Mouse (Mus musculus) right cerebral cortex, postnatal 10 days (tissue): ENCODE measurements around the gene Mpv17l.
A peak's percentile ranks its signal among the peaks of the same experiment; 100 is the strongest.
"Not testable (repeated sequence)": the region's sequence is repeated elsewhere in the genome, so short reads cannot be mapped to it uniquely, and the experiment has no call there.

ENCODE experiments used
- DNase-seq, 2 experiments: peaks; one replicate each; pipeline ENCODE4 v3.0.0; 2021; ENCODE audit warnings: low spot score in 2 of 2

Gene Mpv17l

GRCm38 (mm10) chr16:13902888-13903483, at the start of gene Mpv17l, which contains the start of gene Pdxdc1:
Gene Mpv17l, plus strand, starts transcription at chr16:13903161.
Gene Pdxdc1, minus strand, starts transcription at chr16:13903131.
- DNase-seq: peak; percentile 97 to 98

- DNase-seq: no peak
Measured at GRCm38 (mm10) chr16:13853886-13854285, 49.1 kb upstream of the Mpv17l start.

- no peak for DNase-seq
Measured at GRCm38 (mm10) chr16:13866076-13866475, 36.9 kb upstream of the Mpv17l start.

- no peak for DNase-seq
Measured at GRCm38 (mm10) chr16:13866616-13867015, 36.3 kb upstream of the Mpv17l start.

GRCm38 (mm10) chr16:13867406-13867805, 35.6 kb upstream of the Mpv17l start:
- peak; percentile 35 to 49 for DNase-seq

GRCm38 (mm10) chr16:13867910-13868514, 34.9 kb upstream of the Mpv17l start:
- DNase-seq: peak; percentile 27

- DNase-seq: no peak
Measured at GRCm38 (mm10) chr16:13875483-13875882, 27.5 kb upstream of the Mpv17l start.

GRCm38 (mm10) chr16:13883094-13883774, 19.7 kb upstream of the Mpv17l start:
- no peak for DNase-seq

- DNase-seq: no peak
Measured at GRCm38 (mm10) chr16:13890449-13890848, 12.5 kb upstream of the Mpv17l start.

- DNase-seq: no peak
Measured at GRCm38 (mm10) chr16:13892850-13893249, 10.1 kb upstream of the Mpv17l start.

GRCm38 (mm10) chr16:13894097-13894496, 8.9 kb upstream of the Mpv17l start:
- no peak for DNase-seq

- no peak for DNase-seq
Measured at GRCm38 (mm10) chr16:13895740-13896139, 7.2 kb upstream of the Mpv17l start.

GRCm38 (mm10) chr16:13896357-13896756, 6.6 kb upstream of the Mpv17l start:
- no peak for DNase-seq

- no peak for DNase-seq
Measured at GRCm38 (mm10) chr16:13898981-13899380, 4.0 kb upstream of the Mpv17l start.

- no peak for DNase-seq
Measured at GRCm38 (mm10) chr16:13902397-13902831, 547 bp upstream of the Mpv17l start.

GRCm38 (mm10) chr16:13903488-13903887, 527 bp downstream of the Mpv17l start:
- peak; percentile 88 to 90 for DNase-seq

GRCm38 (mm10) chr16:13907297-13907696, 4.3 kb downstream of the Mpv17l start:
- DNase-seq: no peak

GRCm38 (mm10) chr16:13920093-13920492, 17.1 kb downstream of the Mpv17l start:
- DNase-seq: no peak

- DNase-seq: no peak
Measured at GRCm38 (mm10) chr16:13921063-13921462, 18.1 kb downstream of the Mpv17l start.

- DNase-seq: no peak
Measured at GRCm38 (mm10) chr16:13921781-13922180, 18.8 kb downstream of the Mpv17l start.

- not testable (repeated sequence) for DNase-seq
Measured at GRCm38 (mm10) chr16:13922499-13922898, 19.5 kb downstream of the Mpv17l start.

GRCm38 (mm10) chr16:13922966-13923365, 20.0 kb downstream of the Mpv17l start:
- DNase-seq: not testable (repeated sequence)
